In genomic region chr9:80215502-80215901, GRCm38 (mm10) we compare ENCODE assay signal across 26 mouse cellular contexts.
"Had no signal": no experiment of that assay in that cellular context is flagged by ENCODE, and none has a peak within 500 bp of the region (broad histone marks: within the 10 kb centered on the region; RNA-seq: fewer than 3 reads in every experiment).

No protein-coding gene starts in this region.

- DNase-seq: gastrocnemius, adult 2 months; gastrocnemius, postnatal 10 days; gastrocnemius, postnatal 25 days; heart, adult 18-20 months; heart, postnatal 10 days; heart, postnatal 4 days; kidney, adult 9 months; kidney, postnatal 14 days; kidney, postnatal 4 days; liver; liver, embryonic 13.5 days had no signal

- H3K4me3 ChIP-seq: gastrocnemius, adult 2 months; heart, embryonic 10.5 days; heart, embryonic 12.5 days; hindbrain, embryonic 10.5 days; hindbrain, embryonic 12.5 days; intestine, embryonic 15.5 days; layer of hippocampus, adult 2 months; left cerebral cortex, adult 2 months; limb, embryonic 10.5 days; limb, embryonic 12.5 days; liver, embryonic 13.5 days; liver, embryonic 15.5 days had no signal

- H3K4me2 ChIP-seq: heart, embryonic 12.5 days; hindbrain, embryonic 12.5 days; hindbrain, embryonic 14.5 days; intestine, embryonic 15.5 days; limb, embryonic 12.5 days; liver, embryonic 11.5 days; liver, embryonic 13.5 days; liver, embryonic 15.5 days had no signal

- H3K9ac ChIP-seq: heart, embryonic 12.5 days; hindbrain, embryonic 12.5 days; hindbrain, embryonic 14.5 days; intestine, embryonic 15.5 days; limb, embryonic 12.5 days; liver, embryonic 13.5 days; liver, embryonic 15.5 days had no signal

- H3K4me1 ChIP-seq: hindbrain, embryonic 10.5 days; intestine, embryonic 15.5 days; liver, embryonic 13.5 days; liver, embryonic 15.5 days had no signal

- H3K27ac ChIP-seq: gastrocnemius, adult 2 months; heart, embryonic 10.5 days; hindbrain, embryonic 10.5 days; hindbrain, embryonic 12.5 days; hindbrain, embryonic 14.5 days; intestine, embryonic 15.5 days; left cerebral cortex, adult 2 months; limb, embryonic 10.5 days; limb, embryonic 12.5 days; liver, embryonic 13.5 days; liver, embryonic 15.5 days had no signal

- ATAC-seq: hindbrain, embryonic 16.5 days; inflammation-experienced regulatory T-cells, adult 6 months; intestine, embryonic 15.5 days; intestine, postnatal 0 days had no signal

- H3K9me3 ChIP-seq: heart, embryonic 10.5 days; heart, embryonic 12.5 days; hindbrain, embryonic 10.5 days; hindbrain, embryonic 12.5 days; intestine, embryonic 15.5 days; limb, embryonic 10.5 days; limb, embryonic 12.5 days; liver, embryonic 13.5 days; liver, embryonic 15.5 days had no signal

- H3K27me3 ChIP-seq: heart, embryonic 12.5 days; hindbrain, embryonic 12.5 days; intestine, embryonic 15.5 days; limb, embryonic 12.5 days; liver, embryonic 13.5 days; liver, embryonic 15.5 days had no signal

- H3K36me3 ChIP-seq: heart, embryonic 10.5 days; heart, embryonic 12.5 days; hindbrain, embryonic 10.5 days; hindbrain, embryonic 12.5 days; intestine, embryonic 15.5 days; limb, embryonic 10.5 days; limb, embryonic 12.5 days; liver, embryonic 13.5 days; liver, embryonic 15.5 days had no signal
